ENCODE assay signal across 12 mouse cellular contexts in genomic region chr9:75264008-75264718, GRCm38 (mm10). TPM values are rescaled to one million over a fixed set of nuclear protein-coding genes. Genes with fewer than 3 reads are reported as not detected.
A peak's percentile ranks its signal among the peaks of the same experiment; 100 is the strongest.
DNase-seq lines count a peak whose midpoint lies in the region; ATAC-seq and TF ChIP-seq lines count a peak whose summit lies in the region.
"Had no signal": no experiment of that assay in that cellular context is flagged by ENCODE, and none has a peak within 500 bp of the region (broad histone marks: within the 10 kb centered on the region; RNA-seq: fewer than 3 reads in every experiment).

No protein-coding gene starts in this region.

- no peak for TF ChIP-seq POLR2A in ES-Bruce4 (IDR thresholded peaks at IDR 0.05; ENCODE audit: insufficient read depth, low read length)

- ATAC-seq in heart, embryonic 12.5 days (ENCODE audit: insufficient number of reproducible peaks, low FRiP score) = peak; percentile 39; the same call in 1 of the 2 replicates
- no peak for ATAC-seq in heart, embryonic 11.5 days (replicated peaks; ENCODE audit: insufficient number of reproducible peaks, low FRiP score, low TSS enrichment)
- peak; percentile 82 for ATAC-seq in intestine, embryonic 16.5 days
- no peak for ATAC-seq in cerebellum, adult (ENCODE audit: insufficient number of reproducible peaks, low FRiP score, low TSS enrichment)
- ATAC-seq: forebrain, embryonic 16.5 days; inflammation-experienced regulatory T-cells, adult 6 months had no signal

- H3K4me3 ChIP-seq in heart, embryonic 12.5 days = no peak overlapping the region
- no peak overlapping the region for H3K4me3 ChIP-seq in heart, embryonic 11.5 days (ENCODE audit: low read depth, low read length)
- H3K4me3 ChIP-seq in ES-Bruce4 (ENCODE audit: low read depth, low read length) = no peak overlapping the region
- no peak overlapping the region for H3K4me3 ChIP-seq in intestine, embryonic 16.5 days (ENCODE audit: low read length)
- H3K4me3 ChIP-seq: heart, embryonic 10.5 days had no signal

- no peaks in the 10 kb centered on the region for H3K27me3 ChIP-seq in heart, embryonic 12.5 days (replicated peaks)
- no peaks in the 10 kb centered on the region for H3K27me3 ChIP-seq in heart, embryonic 11.5 days (ENCODE audit: control insufficient read depth, insufficient read depth, low read length)
- no peaks in the 10 kb centered on the region for H3K27me3 ChIP-seq in ES-Bruce4 (ENCODE audit: control insufficient read depth, insufficient read depth, low read length, poor library complexity, severe bottlenecking)
- H3K27me3 ChIP-seq in intestine, embryonic 16.5 days (replicated peaks; ENCODE audit: control insufficient read depth, insufficient read depth, low read length) = no peaks in the 10 kb centered on the region

- peaks cover 3% of the 10 kb centered on the region; the same call in 1 of the 2 replicates for H3K9me3 ChIP-seq in heart, embryonic 12.5 days (replicated peaks)
- no peaks in the 10 kb centered on the region for H3K9me3 ChIP-seq in heart, embryonic 11.5 days (replicated peaks; ENCODE audit: control insufficient read depth, low read length)
- H3K9me3 ChIP-seq in ES-Bruce4 (replicated peaks; ENCODE audit: control insufficient read depth, insufficient read depth, low read length, poor library complexity, severe bottlenecking) = no peaks in the 10 kb centered on the region
- no peaks in the 10 kb centered on the region for H3K9me3 ChIP-seq in intestine, embryonic 16.5 days (ENCODE audit: control insufficient read depth, low read length)
- H3K9me3 ChIP-seq: heart, embryonic 10.5 days had no signal

- H3K27ac ChIP-seq in heart, embryonic 12.5 days (ENCODE audit: poor library complexity, severe bottlenecking) = no peak overlapping the region
- no peak overlapping the region for H3K27ac ChIP-seq in heart, embryonic 11.5 days (ENCODE audit: low read depth, low read length)
- H3K27ac ChIP-seq in ES-Bruce4 (ENCODE audit: insufficient read depth, low read length) = peak overlapping the region; percentile 17
- H3K27ac ChIP-seq in intestine, embryonic 16.5 days (ENCODE audit: low read length) = no peak overlapping the region
- H3K27ac ChIP-seq: heart, embryonic 10.5 days had no signal

- DNase-seq in lung, postnatal 14 days = peak; percentile 43
- no peak for DNase-seq in thymus, postnatal 14 days
- no peak for DNase-seq in embryo, embryonic 9.5 days (ENCODE audit: extremely low spot score)
- DNase-seq: adrenal gland, adult 2 months had no signal

- TF ChIP-seq CTCF in ES-Bruce4 (IDR thresholded peaks at IDR 0.05; ENCODE audit: low read depth, low read length) = no peak

- H3K9ac ChIP-seq in heart, embryonic 12.5 days = no peak overlapping the region
- no peak overlapping the region for H3K9ac ChIP-seq in heart, embryonic 11.5 days (ENCODE audit: low read depth, low read length)
- no peak overlapping the region for H3K9ac ChIP-seq in ES-Bruce4 (ENCODE audit: low read depth, poor library complexity, severe bottlenecking)
- no peak overlapping the region for H3K9ac ChIP-seq in intestine, embryonic 16.5 days (ENCODE audit: low read depth, low read length)

- WGBS in heart, embryonic 12.5 days = 44% methylated on average over 3 of the region's 3 CpGs
- 41% methylated on average over 3 of the region's 3 CpGs for WGBS in heart, embryonic 11.5 days (ENCODE audit: insufficient replicate concordance)
- WGBS in intestine, embryonic 16.5 days = 34% methylated on average over 3 of the region's 3 CpGs

- H3K4me1 ChIP-seq in heart, embryonic 12.5 days (replicated peaks) = peaks cover 5% of the 10 kb centered on the region; the same call in 1 of the 2 replicates
- H3K4me1 ChIP-seq in heart, embryonic 11.5 days (ENCODE audit: control insufficient read depth, insufficient read depth, low read length) = no peaks in the 10 kb centered on the region; the same call in 1 of the 2 replicates
- H3K4me1 ChIP-seq in ES-Bruce4 (ENCODE audit: control insufficient read depth, insufficient read depth, low read length) = peaks cover 3% of the 10 kb centered on the region
- no peaks in the 10 kb centered on the region; the same call in 1 of the 2 replicates for H3K4me1 ChIP-seq in intestine, embryonic 16.5 days (ENCODE audit: control insufficient read depth, insufficient read depth, low read length)

- peak; percentile 56; the same call in 1 of the 2 replicates for TF ChIP-seq EP300 in ES-Bruce4 (IDR thresholded peaks at IDR 0.05; ENCODE audit: insufficient read depth, low read depth, low read length)

- no peak overlapping the region for H3K4me2 ChIP-seq in heart, embryonic 12.5 days
- no peak overlapping the region for H3K4me2 ChIP-seq in heart, embryonic 11.5 days
- no peak overlapping the region for H3K4me2 ChIP-seq in intestine, embryonic 16.5 days (ENCODE audit: low read depth, low read length)

- no peaks in the 10 kb centered on the region for H3K36me3 ChIP-seq in heart, embryonic 12.5 days
- no peaks in the 10 kb centered on the region for H3K36me3 ChIP-seq in heart, embryonic 11.5 days (ENCODE audit: control insufficient read depth, insufficient read depth, low read length)
- no peaks in the 10 kb centered on the region for H3K36me3 ChIP-seq in ES-Bruce4 (ENCODE audit: control insufficient read depth, insufficient read depth, low read length, poor library complexity, severe bottlenecking)
- H3K36me3 ChIP-seq in intestine, embryonic 16.5 days (ENCODE audit: control insufficient read depth, insufficient read depth, low read length) = 0 out of 2 replicates have a peak, but pooled peaks cover 2% of the 10 kb centered on the region
- H3K36me3 ChIP-seq: heart, embryonic 10.5 days had no signal

RNA-seq across cellular contexts. Expression of gene Myo5c, which starts 32.3 kb away (rescaled TPM):
- polyA plus RNA-seq in heart, embryonic 12.5 days (2016; fragmentation: Nextera tagmentation; extraction: Ambion mirVana) = 1.2 and 1.3 TPM in 2 replicates
- polyA plus RNA-seq in heart, embryonic 11.5 days (2014; fragmentation: Nextera tagmentation; extraction: Ambion mirVana) = 1.0 and 1.3 TPM in 2 replicates
- polyA plus RNA-seq in ES-Bruce4 (2011; ENCODE audit: insufficient read depth, insufficient read length, low read depth, missing spikeins) = 8.0 and 8.8 TPM in 2 replicates
- 4.4 and 5.0 TPM in 2 replicates for polyA plus RNA-seq in intestine, embryonic 16.5 days (2015; fragmentation: Nextera tagmentation; extraction: Ambion mirVana)

RNA-seq across cellular contexts. Expression of gene Gnb5, which starts 41.9 kb away (rescaled TPM):
- 58.0 and 59.2 TPM in 2 replicates for polyA plus RNA-seq in heart, embryonic 12.5 days (2016; fragmentation: Nextera tagmentation; extraction: Ambion mirVana)
- polyA plus RNA-seq in heart, embryonic 11.5 days (2014; fragmentation: Nextera tagmentation; extraction: Ambion mirVana) = 54.3 and 67.8 TPM in 2 replicates
- polyA plus RNA-seq in ES-Bruce4 (2011; ENCODE audit: insufficient read depth, insufficient read length, low read depth, missing spikeins) = 3.3 and 6.5 TPM in 2 replicates
- 15.8 and 16.2 TPM in 2 replicates for polyA plus RNA-seq in intestine, embryonic 16.5 days (2015; fragmentation: Nextera tagmentation; extraction: Ambion mirVana)

Comparison
In these comparisons a context has a peak if more than half of its experiments do, and no peak if none do; other contexts are left out.
1. ATAC-seq: peak in heart, embryonic 12.5 days (single experiment) and intestine, embryonic 16.5 days (single experiment); none in heart, embryonic 11.5 days (single experiment) and cerebellum, adult (single experiment).